Mouse (Mus musculus): ENCODE measurements around the gene Gtf3c4. TPM values are rescaled to one million over a fixed set of nuclear protein-coding genes. Genes with fewer than 3 reads are reported as not detected.

The Gtf3c4 gene
- polyA plus RNA-seq, 1 experiment from 2014 or later: 29.2 TPM

GRCm38 (mm10) chr2:28848879-28849278 lies 8.7 kb upstream of the Gtf3c4 start:
- no peak overlapping the region for H3K4me3 ChIP-seq
- no peaks in the 10 kb centered on the region for H3K4me1 ChIP-seq
- H3K27ac ChIP-seq: no peak overlapping the region
- H3K36me3 ChIP-seq: peaks cover 63% of the 10 kb centered on the region
- H3K27me3 ChIP-seq (replicated peaks): no peaks in the 10 kb centered on the region
- WGBS: 93% methylated on average over 2 of the region's 2 CpGs
- no peaks in the 10 kb centered on the region for H3K9me3 ChIP-seq
- no peak overlapping the region for H3K4me2 ChIP-seq (replicated peaks)
- ATAC-seq (ENCODE audit: low FRiP score, low read depth): no peak
- no peak overlapping the region for H3K9ac ChIP-seq

- no peaks in the 10 kb centered on the region for H3K27me3 ChIP-seq (replicated peaks)
- peaks cover 20% of the 10 kb centered on the region for H3K36me3 ChIP-seq
- peaks cover 33% of the 10 kb centered on the region for H3K4me1 ChIP-seq
- H3K9ac ChIP-seq: no peak overlapping the region
- H3K4me3 ChIP-seq: no peak overlapping the region
- 92% methylated on average over 3 of the region's 3 CpGs for WGBS
- no peak overlapping the region for H3K27ac ChIP-seq
- no peak for ATAC-seq (ENCODE audit: low FRiP score, low read depth)
- no peaks in the 10 kb centered on the region for H3K9me3 ChIP-seq
- peak overlapping the region; percentile 87 for H3K4me2 ChIP-seq (replicated peaks)
Observed at GRCm38 (mm10) chr2:28842042-28842441, 1.9 kb upstream of the Gtf3c4 start.

- WGBS: under 1% methylated on average over 53 of the region's 53 CpGs
- peak overlapping the region; percentile 85 for H3K9ac ChIP-seq
- no peaks in the 10 kb centered on the region for H3K9me3 ChIP-seq
- H3K4me2 ChIP-seq (replicated peaks): peak overlapping the region; percentile 87
- H3K27ac ChIP-seq: peak overlapping the region; percentile 21
- peak; percentile 75 for ATAC-seq (ENCODE audit: low FRiP score, low read depth)
- peaks cover 33% of the 10 kb centered on the region for H3K4me1 ChIP-seq
- peak overlapping the region; percentile 88 for H3K4me3 ChIP-seq
- peaks cover 7% of the 10 kb centered on the region for H3K36me3 ChIP-seq
- H3K27me3 ChIP-seq (replicated peaks): no peaks in the 10 kb centered on the region
Observed at GRCm38 (mm10) chr2:28839501-28840221, 499 bp downstream of the Gtf3c4 start.

GRCm38 (mm10) chr2:28836181-28836940 lies 3.8 kb downstream of the Gtf3c4 start:
- no peak for ATAC-seq (ENCODE audit: low FRiP score, low read depth)
- Histone ChIP-seq H3K4me1 (peaks cover 26% of the 10 kb centered on the region), H3K4me3 (no peak overlapping the region), H3K4me2 (replicated peaks) (no peak overlapping the region), H3K9ac (no peak overlapping the region), H3K27ac (no peak overlapping the region), H3K27me3 (replicated peaks) (no peaks in the 10 kb centered on the region), H3K36me3 (peaks cover 32% of the 10 kb centered on the region), H3K9me3 (no peaks in the 10 kb centered on the region)
- WGBS: 85% methylated on average over 3 of the region's 3 CpGs

GRCm38 (mm10) chr2:28829265-28829664 lies 10.9 kb downstream of the Gtf3c4 start:
- Histone ChIP-seq H3K27ac (no peak overlapping the region), H3K4me2 (replicated peaks) (no peak overlapping the region), H3K9me3 (no peaks in the 10 kb centered on the region), H3K27me3 (replicated peaks) (no peaks in the 10 kb centered on the region), H3K36me3 (peaks cover 87% of the 10 kb centered on the region), H3K4me3 (no peak overlapping the region), H3K4me1 (no peaks in the 10 kb centered on the region), H3K9ac (no peak overlapping the region)
- WGBS: 50% methylated on average over 4 of the region's 4 CpGs
- ATAC-seq (ENCODE audit: low FRiP score, low read depth): no peak

- H3K9me3 ChIP-seq: no peaks in the 10 kb centered on the region
Observed at GRCm38 (mm10) chr2:28818866-28819265, 21.3 kb downstream of the Gtf3c4 start.

GRCm38 (mm10) chr2:28810260-28811013 lies 29.7 kb downstream of the Gtf3c4 start:
- H3K9me3 ChIP-seq: no peaks in the 10 kb centered on the region
- H3K27ac ChIP-seq: no peak overlapping the region
- H3K27me3 ChIP-seq (replicated peaks): no peaks in the 10 kb centered on the region
- H3K4me1 ChIP-seq: no peaks in the 10 kb centered on the region
- no peak overlapping the region for H3K4me3 ChIP-seq
- WGBS: 50% methylated on average over 5 of the region's 5 CpGs
- H3K36me3 ChIP-seq: no peaks in the 10 kb centered on the region
- no peak overlapping the region for H3K9ac ChIP-seq
- no peak overlapping the region for H3K4me2 ChIP-seq (replicated peaks)
- no peak for ATAC-seq (ENCODE audit: low FRiP score, low read depth)

More at GRCm38 (mm10) chr2:28818866-28819265, 21.3 kb downstream of the Gtf3c4 start:
- Histone ChIP-seq H3K4me3 (no peak overlapping the region), H3K9ac (no peak overlapping the region), H3K4me2 (replicated peaks) (no peak overlapping the region), H3K27ac (no peak overlapping the region), H3K4me1 (no peaks in the 10 kb centered on the region), H3K36me3 (peaks cover 13% of the 10 kb centered on the region), H3K27me3 (replicated peaks) (no peaks in the 10 kb centered on the region)
- 85% methylated on average over 4 of the region's 4 CpGs for WGBS
- no peak for ATAC-seq (ENCODE audit: low FRiP score, low read depth)

GRCm38 (mm10) chr2:28808841-28809240 lies 31.3 kb downstream of the Gtf3c4 start:
- no peak overlapping the region for H3K4me2 ChIP-seq (replicated peaks)
- no peak overlapping the region for H3K27ac ChIP-seq
- H3K9ac ChIP-seq: no peak overlapping the region
- WGBS: 77% methylated on average over 6 of the region's 6 CpGs
- no peaks in the 10 kb centered on the region for H3K4me1 ChIP-seq
- no peak overlapping the region for H3K4me3 ChIP-seq
- no peaks in the 10 kb centered on the region for H3K27me3 ChIP-seq (replicated peaks)
- ATAC-seq (ENCODE audit: low FRiP score, low read depth): no peak
- H3K9me3 ChIP-seq: no peaks in the 10 kb centered on the region
- no peaks in the 10 kb centered on the region for H3K36me3 ChIP-seq

GRCm38 (mm10) chr2:28803406-28803805 lies 36.8 kb downstream of the Gtf3c4 start:
- Histone ChIP-seq H3K27ac (no peak overlapping the region), H3K4me3 (no peak overlapping the region), H3K9ac (no peak overlapping the region), H3K4me2 (replicated peaks) (no peak overlapping the region), H3K36me3 (no peaks in the 10 kb centered on the region), H3K4me1 (peaks cover 5% of the 10 kb centered on the region), H3K27me3 (replicated peaks) (no peaks in the 10 kb centered on the region), H3K9me3 (no peaks in the 10 kb centered on the region)
- ATAC-seq (ENCODE audit: low FRiP score, low read depth): no peak
- whole genome bisulfite sequencing: 85% methylated on average over 7 of the region's 7 CpGs

- Histone ChIP-seq H3K4me2 (replicated peaks) (no peak overlapping the region), H3K9ac (no peak overlapping the region), H3K36me3 (no peaks in the 10 kb centered on the region), H3K4me1 (peaks cover 18% of the 10 kb centered on the region), H3K9me3 (no peaks in the 10 kb centered on the region), H3K27me3 (replicated peaks) (0 out of 2 replicates have a peak, but pooled peaks cover 2% of the 10 kb centered on the region), H3K27ac (no peak overlapping the region), H3K4me3 (no peak overlapping the region)
- no peak for ATAC-seq (ENCODE audit: low FRiP score, low read depth)
- 78% methylated on average over 2 of the region's 2 CpGs for WGBS
Observed at GRCm38 (mm10) chr2:28799575-28799974, 40.6 kb downstream of the Gtf3c4 start.

GRCm38 (mm10) chr2:28798390-28798789 lies 41.8 kb downstream of the Gtf3c4 start:
- ATAC-seq (ENCODE audit: low FRiP score, low read depth): no peak
- WGBS: 56% methylated on average over 3 of the region's 3 CpGs
- H3K36me3 ChIP-seq: no peaks in the 10 kb centered on the region
- H3K9ac ChIP-seq: no peak overlapping the region
- H3K27ac ChIP-seq: no peak overlapping the region
- 0 out of 2 replicates have a peak, but pooled peaks cover 2% of the 10 kb centered on the region for H3K27me3 ChIP-seq (replicated peaks)
- no peaks in the 10 kb centered on the region for H3K9me3 ChIP-seq
- H3K4me3 ChIP-seq: no peak overlapping the region
- peaks cover 18% of the 10 kb centered on the region for H3K4me1 ChIP-seq
- H3K4me2 ChIP-seq (replicated peaks): no peak overlapping the region

Data from neural tube, embryonic 12.5 days (tissue).